Mouse (Mus musculus) monocyte, adult 5-6 weeks (primary cell): ENCODE data around the gene Pmf1. TPM values are rescaled to one million over a fixed set of nuclear protein-coding genes. Genes with fewer than 3 reads are reported as not detected.
"Not testable (repeated sequence)": the region's sequence is repeated elsewhere in the genome, so short reads cannot be mapped to it uniquely, and the experiment has no call there.

Experiments used
- ATAC-seq: fragments of 153-309, 156-312 bp; replicated peaks from 2 replicates; pipeline ENCODE4 v1.8.0; 2017; ENCODE audit warnings: mild to moderate bottlenecking; ENCODE audit not compliant: low TSS enrichment, insufficient number of reproducible peaks, severe bottlenecking, poor library complexity, low FRiP score
- total RNA-seq: library from RNA; stranded (forward); fragments of 200-1000, 200-491, 200-594 nt; gene quantifications from 3 replicates; pipeline ENCODE4 v1.2.3, GENCODE M21; 2017

Gene Pmf1
- total RNA-seq, 1 experiment from 2014 or later: 14.2 TPM

- no peak for ATAC-seq
These were observed 2.6 kb downstream of the Pmf1 start for GRCm38 (mm10) chr3:88407529-88407928.

GRCm38 (mm10) chr3:88407090-88407489 lies 3.0 kb downstream of the Pmf1 start:
- ATAC-seq: peak; percentile 57

DNA sequence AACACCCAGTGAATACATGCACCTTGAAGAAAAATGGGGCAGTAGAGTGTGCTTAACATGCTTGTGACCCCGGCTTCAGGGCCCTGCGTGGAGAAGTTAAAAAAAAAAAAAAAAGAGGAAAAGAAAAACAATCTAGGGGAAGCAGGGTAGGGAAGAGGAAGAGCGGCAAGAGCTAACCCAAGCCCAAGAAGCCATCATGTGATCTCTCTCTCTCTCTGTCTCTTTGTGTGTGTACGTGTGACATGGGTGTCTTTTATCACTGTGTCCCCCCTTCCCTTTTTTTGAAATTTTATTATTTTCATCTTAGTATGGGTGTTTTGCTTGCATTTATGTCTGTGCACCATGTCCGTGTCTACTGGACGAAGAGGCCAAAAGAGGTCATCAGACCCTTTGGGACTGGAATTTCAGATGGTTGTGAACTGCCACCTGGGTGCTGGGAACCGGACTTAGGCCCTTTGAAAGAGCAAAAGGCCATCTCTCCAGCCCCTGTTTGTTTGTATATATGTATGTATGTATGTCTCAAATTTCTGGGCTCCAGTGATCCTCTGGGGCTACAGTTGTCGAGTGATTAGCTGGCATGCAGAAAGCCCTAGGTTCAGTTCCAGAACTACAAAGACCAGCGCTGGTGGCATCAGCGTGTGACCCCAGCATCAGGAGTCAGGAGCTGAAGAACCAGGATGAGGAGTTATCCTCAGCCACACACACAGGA lies 6.5 kb downstream of the Pmf1 start:
- peak; percentile 61; the same call in 1 of the 2 replicates for ATAC-seq

DNA sequence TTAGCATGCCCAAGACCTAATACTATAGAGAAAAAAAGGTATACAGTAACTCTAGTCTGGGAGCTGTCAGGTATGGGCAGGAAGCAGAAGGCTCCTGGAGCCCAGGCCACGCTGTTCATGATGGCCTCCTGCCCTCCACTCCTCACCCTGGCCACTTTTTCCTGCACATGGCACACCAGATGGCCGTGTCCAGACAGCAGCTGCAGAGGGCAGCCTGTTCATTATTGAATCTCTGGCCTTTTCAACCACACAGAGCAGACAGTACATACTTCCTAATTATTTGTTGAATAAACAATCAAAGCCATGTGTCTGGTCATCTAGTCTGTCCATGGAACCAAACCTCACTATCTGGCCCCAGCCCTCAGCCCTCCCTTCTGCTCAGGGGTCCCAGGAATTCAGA lies 11.5 kb downstream of the Pmf1 start:
- ATAC-seq: no peak

GRCm38 (mm10) chr3:88395742-88396141 lies 14.4 kb downstream of the Pmf1 start:
- ATAC-seq: no peak

DNA sequence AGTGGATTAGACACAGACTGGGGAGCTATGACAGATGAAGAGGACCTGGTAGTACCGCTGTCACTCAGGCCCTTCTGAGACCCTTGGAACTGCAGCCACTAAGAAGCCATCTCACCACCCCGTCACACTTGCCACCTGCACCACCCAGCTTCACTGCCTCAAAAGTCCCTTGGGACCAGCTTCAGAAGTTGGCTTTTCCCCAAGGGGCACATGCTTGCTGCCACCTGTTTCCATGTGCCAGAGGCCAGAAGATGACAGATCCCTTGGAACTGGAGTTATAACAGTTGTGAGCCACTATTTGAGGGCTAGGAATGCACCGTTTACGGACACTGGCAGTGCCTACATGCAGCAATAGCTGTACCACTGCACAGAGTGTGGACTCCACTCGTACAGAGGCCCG lies 14.8 kb downstream of the Pmf1 start:
- ATAC-seq: 0 out of 2 replicates have a peak, but pooled peaks have one; percentile 11

- no peak for ATAC-seq
These were observed 16.3 kb downstream of the Pmf1 start for GRCm38 (mm10) chr3:88393776-88394375.

DNA sequence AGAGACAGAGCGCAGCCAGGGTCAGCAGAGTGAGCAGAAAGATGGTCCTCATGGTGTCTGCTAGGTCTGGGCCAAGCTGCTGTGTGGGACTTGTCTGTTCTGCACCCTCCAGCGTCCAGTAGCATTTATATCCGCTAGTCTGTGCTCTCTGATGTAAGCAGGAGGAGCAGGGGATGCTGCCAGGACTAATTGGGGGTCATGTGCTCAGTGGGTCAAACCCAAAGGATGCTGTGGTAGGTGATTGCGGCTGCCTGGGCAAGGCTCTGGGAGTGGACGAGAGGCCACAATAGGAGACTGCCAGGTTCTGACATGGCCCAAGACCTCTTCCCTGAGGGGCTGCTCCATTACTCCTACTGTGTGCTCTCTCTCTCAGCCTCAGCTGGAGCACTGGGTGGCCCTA lies 25.8 kb downstream of the Pmf1 start, which contains the start of gene Bglap:
Gene Bglap, minus strand, starts transcription at position 101 of the 400 bp plus-strand sequence.
- 0 out of 2 replicates have a peak, but pooled peaks have one; percentile 20 for ATAC-seq

- ATAC-seq: not testable (repeated sequence)
These were observed 27.7 kb downstream of the Pmf1 start for GRCm38 (mm10) chr3:88382383-88382782.

- ATAC-seq: peak; percentile 57; the same call in 1 of the 2 replicates
These were observed 28.5 kb downstream of the Pmf1 start for GRCm38 (mm10) chr3:88381389-88382315.

- ATAC-seq: not testable (repeated sequence)
These were observed 31.5 kb downstream of the Pmf1 start, which contains the start of gene Bglap2 for GRCm38 (mm10) chr3:88378599-88378998. Gene Bglap2 (minus strand): TSS chr3:88378699.

DNA sequence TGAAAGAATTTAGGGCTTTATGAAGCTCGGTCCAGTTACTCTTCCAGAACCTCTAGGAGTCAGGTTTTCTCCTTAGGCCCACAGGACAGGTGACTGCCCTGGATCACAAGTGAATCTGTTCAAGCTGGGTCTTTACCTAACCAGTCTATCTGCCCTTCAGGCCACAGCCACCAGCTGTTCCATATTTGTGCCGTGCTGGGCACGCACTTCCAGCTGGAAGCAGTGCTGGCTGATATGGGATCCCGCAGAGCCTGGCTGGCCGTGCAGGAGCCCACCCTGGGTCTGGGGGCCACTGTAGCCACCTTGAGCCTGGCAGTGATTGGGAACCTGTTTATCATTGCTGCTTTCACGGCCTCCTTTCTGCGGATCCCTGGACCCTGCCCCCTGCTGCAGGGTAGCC lies 33.5 kb downstream of the Pmf1 start:
- not testable (repeated sequence) for ATAC-seq

DNA sequence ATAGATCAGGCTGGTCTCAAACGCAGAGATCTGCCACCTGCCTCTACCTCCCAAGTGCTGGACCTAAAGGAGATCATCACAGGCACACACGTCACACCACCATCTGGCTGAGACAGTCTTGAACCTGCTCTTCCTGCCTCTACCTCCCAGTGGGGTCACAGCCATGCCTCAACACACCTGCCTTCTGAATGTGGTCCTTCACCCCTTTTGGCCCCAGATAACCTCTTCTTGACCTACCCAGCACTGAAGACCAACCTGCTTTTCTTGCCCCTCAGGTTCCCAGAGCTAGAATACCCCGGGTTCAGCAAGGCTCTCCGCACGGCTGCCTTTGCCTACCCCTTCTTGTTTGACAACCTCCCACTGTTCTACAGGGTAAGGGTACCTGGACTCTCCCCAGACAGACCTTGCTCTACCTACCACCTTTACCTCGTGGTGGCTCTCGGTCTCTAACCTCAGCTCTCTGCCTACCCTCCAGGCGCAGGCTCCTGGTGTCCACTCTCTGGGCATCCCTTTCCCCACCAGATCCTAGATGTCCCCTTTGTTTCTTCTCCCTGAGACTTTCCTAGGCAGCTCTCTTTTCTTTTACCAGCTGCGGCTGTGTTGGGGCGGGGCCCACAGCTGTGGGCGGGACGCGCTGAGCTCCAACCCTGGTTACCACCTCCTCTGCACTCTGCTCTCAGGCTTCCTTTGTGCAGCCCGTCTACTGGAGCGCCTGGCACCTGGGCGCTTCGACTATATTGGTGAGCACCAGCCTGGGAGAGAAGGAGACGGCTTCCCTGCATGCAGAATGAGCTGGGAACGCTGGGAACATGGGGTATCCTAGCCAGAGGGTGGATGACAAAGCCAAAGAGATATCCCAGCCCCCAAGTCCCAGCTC lies 34.1 kb downstream of the Pmf1 start:
- 0 out of 2 replicates have a peak, but pooled peaks have one; percentile 23 for ATAC-seq

- not testable (repeated sequence) for ATAC-seq
These were observed 37.5 kb downstream of the Pmf1 start, which contains the start of gene Bglap3 for GRCm38 (mm10) chr3:88372643-88373042. Gene Bglap3 (minus strand): TSS chr3:88372743.

GRCm38 (mm10) chr3:88368511-88368910 lies 41.6 kb downstream of the Pmf1 start:
- ATAC-seq: not testable (repeated sequence)

DNA sequence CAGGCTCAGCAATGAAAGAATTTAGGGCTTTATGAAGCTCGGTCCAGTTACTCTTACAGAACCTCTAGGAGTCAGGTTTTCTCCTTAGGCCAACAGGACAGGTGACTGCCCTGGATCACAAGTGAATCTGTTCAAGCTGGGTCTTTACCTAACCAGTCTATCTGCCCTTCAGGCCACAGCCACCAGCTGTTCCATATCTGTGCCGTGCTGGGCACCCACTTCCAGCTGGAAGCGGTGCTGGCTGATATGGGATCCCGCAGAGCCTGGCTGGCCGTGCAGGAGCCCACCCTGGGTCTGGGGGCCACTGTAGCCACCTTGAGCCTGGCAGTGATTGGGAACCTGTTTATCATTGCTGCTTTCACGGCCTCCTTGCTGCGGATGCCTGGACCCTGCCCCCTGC lies 42.6 kb downstream of the Pmf1 start:
- not testable (repeated sequence) for ATAC-seq

- 0 out of 2 replicates have a peak, but pooled peaks have one; percentile 31 for ATAC-seq
These were observed 43.2 kb downstream of the Pmf1 start for GRCm38 (mm10) chr3:88366830-88367428.
